Mouse (Mus musculus) right cerebral cortex, postnatal 14 days (tissue): Measurements from ENCODE around the gene Shisa8.

Experiments
- DNase-seq: peaks from one replicate; pipeline ENCODE4 v3.0.0; 2022

The Shisa8 gene

GRCm38 (mm10) chr15:82203090-82203489 is 9.5 kb downstream of the Shisa8 start:
- DNase-seq = no peak

DNA sequence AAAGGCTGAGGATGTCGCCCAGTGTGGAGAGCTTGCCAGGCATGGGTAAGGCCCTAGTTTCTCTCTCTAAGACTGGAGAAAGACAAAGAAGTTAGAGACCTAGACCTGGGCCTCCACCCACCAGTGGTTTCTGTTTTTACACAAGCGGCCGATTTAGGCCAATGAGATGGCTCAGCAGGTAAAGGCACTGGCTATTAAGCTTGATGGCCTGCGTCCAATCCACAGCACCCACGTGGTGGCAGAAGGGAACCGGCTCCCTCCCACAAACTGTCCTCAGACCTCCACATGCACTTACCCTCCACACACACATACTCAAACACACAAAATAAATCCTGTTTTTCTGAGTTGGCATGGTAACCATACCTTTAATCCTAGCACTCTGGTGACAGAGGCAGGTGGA is 10.5 kb downstream of the Shisa8 start:
- DNase-seq = no peak

GRCm38 (mm10) chr15:82199546-82199945 is 13.1 kb downstream of the Shisa8 start:
- no peak for DNase-seq

- DNase-seq = no peak
Measured at GRCm38 (mm10) chr15:82198342-82198741, 14.3 kb downstream of the Shisa8 start.

GRCm38 (mm10) chr15:82197937-82198336 is 14.7 kb downstream of the Shisa8 start:
- DNase-seq = no peak

- DNase-seq = no peak
Measured at GRCm38 (mm10) chr15:82197246-82197750, 15.3 kb downstream of the Shisa8 start.

GRCm38 (mm10) chr15:82196300-82196699 is 16.3 kb downstream of the Shisa8 start:
- DNase-seq = no peak

DNA sequence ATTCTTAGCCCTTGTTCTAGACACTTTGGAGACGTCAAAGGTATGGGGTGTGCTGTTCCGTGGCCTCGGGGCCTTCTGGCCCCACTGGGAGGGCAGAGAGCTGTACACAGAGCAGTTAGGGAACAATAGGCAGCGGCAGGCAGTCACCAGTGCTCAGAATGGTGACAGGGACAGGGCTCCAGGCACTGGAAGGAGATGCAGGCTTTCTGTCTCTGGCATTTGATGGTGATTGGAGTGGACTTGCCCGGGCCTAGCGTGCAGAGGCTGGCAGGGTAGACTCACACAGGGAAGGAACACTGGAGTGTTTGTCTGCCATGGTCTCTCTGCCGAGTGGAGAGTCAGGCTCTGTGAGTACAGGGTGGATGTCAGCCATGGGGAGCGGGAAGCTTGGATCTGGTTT is 20.0 kb downstream of the Shisa8 start:
- no peak for DNase-seq

DNA sequence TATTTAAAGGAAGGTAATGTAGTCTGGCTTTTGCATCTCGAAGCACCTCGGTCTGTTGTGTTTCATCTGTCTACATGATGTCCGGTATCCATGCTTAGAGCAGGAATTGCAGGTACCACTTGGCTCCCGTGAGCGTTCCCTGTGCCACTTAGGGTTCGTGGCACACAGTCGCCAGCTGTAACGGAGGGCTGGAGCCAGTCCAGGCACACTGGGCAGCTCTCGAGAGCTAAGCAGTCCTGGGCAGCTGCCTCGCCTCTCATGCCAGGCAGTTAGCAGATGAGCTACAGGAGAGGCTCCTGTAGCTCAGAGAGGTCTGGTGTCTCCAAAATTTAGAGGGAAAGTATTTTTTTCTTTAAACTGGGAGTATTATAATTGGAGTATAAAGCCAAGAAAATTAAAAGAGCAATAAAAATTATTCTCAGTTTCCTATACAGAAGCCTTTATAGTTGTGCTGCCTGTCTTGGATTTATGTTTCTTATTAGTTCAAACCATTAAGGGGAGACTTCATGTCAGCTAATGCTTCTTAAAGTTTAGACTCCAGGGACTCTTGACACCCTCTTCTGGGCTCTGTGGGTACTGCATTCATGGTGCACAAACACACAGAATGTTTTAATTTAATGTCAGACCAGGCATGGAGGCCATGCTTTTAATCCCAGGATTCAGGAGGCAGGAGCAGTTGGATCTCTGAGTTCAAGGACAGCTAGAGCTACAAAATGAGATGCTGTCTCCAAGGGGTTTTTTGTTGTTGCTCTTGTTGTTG is 24.0 kb downstream of the Shisa8 start:
- DNase-seq = peak; percentile 44

DNA sequence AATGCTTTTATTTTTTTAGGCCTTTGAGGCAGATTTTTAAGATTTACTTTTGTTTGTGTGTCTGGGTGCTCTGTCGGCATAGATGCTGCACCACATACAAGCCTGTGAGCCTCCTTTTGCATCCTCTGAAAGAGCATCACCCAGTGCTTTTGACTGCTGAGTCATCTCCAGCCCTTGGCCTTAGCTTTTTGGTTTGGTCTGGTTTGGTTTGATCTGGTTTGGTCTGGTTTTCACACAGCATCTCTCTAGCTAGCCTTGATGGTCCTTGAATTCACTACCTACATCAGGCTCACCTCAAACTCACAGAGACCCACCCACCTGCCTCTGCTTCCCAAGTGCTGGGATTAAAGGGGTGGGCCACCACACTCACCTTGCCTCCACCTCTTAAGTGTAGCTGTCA is 24.7 kb downstream of the Shisa8 start:
- DNase-seq = no peak

DNA sequence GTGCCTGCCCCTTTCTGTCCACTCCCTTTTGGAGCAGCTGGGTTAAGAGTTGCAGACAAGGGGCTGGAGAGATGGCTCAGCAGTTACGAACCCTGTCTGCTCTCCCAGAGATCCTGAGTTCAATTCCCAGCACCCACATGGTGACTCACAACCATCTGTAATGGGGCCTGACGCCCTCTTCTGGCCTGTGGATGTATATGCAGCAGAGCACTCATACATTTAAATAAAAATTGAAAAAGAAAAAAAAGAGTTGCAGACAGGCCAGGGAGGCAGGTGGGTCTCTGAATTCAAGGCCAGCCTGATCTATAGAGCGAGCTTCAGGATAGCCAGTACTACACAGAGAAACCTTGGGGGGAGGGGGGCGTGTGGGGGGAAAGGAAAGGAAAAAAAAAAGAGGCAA is 25.2 kb downstream of the Shisa8 start:
- DNase-seq = no peak

DNA sequence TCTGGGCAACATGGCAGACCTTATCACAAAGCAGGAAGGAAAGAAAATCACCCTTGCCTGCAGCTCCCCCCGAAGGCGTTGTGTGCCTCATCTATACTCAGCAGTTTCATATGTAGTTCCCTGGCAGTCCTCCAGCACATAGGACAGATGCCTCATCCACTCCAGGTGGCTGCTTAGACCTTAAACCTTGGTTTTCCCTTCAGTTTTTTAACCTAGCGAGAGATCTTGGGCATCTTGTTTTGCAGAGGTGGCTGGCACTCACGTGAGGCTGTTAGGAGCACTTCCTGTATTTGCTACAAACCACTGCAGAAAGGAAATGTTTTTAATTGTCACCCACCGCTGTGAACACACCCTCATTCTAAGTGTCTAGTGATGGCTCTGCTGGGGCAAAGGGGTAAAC is 25.7 kb downstream of the Shisa8 start:
- no peak for DNase-seq

DNA sequence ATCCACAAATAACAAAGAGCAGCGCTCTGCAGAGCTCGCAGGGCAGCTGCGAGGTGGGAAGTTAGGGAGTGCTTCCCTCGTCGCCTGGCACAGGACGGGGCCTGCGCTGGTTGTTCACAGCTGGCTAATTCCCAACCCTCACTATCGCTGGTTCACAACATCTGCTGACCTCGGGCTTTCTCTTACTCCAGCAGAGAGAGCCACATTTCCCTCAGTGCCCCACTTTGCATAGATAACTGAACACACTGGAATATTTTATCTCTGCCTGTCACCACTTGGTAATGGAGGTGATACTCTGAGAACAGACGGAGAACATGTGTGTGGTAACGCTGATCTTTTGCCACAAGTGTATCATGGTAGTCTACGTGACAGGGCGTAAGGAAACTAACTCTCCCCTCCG is 26.5 kb downstream of the Shisa8 start:
- DNase-seq = no peak

DNA sequence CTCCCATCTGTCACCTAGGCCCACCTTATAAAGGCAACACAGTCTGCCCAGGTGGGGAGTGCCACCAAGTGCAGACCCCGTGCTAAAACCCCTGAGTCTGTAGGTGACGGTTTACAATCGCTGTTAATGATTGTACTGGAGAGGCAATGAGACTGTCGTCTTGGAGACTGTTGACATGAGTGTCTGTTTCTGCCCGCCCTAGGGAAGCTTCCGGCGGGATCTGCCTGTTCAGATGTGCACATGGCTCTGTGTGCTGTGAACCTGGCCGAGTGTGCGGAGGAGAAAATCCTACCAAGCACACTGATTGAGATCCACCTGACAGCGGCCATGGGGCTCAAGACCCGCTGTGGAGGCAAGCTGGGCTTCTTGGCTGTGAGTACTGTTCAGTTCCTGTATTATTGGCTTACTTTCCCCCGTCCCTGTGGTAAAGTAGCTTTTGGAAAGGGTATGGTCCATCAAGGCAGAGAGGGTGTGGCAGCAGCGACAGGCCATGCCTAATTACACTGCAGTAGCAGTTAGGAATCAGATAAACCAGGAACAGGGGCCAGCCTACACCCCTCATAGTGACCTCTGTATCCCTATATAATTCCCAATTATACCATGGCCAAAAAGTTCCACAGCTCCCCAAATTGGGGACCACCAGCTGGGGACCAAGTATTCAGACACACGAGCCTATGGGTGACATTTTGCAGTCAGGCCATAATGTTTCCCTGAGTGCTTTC is 27.4 kb downstream of the Shisa8 start:
- no peak for DNase-seq

GRCm38 (mm10) chr15:82184656-82185055 is 28.0 kb downstream of the Shisa8 start:
- DNase-seq = no peak

DNA sequence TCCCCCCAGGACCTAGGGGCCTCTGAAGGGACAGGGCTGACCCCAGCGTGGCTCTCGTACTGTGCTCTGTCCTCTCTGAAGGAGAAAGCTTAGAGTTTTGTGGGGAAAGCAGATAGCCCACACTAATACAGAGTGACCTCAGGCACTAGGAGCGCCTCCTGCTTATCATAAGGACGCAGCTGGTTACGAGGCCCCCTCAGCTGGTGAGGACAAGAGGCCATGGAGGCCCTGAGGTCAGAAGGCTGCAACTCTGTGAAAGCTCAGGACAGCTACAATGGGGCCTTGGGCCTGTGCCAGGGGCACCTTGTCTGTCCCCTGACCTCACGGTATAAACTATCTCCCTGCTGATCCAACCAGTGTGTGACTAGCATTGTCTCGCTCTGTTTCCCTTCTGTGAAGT is 28.4 kb downstream of the Shisa8 start:
- DNase-seq = no peak

DNA sequence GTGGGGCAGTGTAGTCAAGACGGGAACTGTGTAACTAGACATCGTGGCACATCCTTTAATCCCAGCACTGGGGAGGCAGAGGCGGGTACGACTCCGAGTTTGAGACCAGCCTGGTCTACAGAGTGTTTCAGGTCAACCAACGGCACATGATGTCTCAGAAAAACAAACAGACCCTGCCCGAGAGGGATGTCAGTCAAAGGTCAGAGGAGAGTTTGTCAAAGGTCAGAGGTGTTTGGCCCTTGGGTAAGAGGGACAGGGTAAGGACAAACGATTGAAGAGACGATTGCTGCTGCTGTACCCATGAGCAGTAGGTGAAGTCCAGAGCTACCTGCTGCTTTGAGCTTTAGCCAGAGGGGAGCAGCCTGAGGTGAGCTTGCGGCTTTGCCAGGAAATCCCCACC is 29.0 kb downstream of the Shisa8 start:
- DNase-seq = no peak

GRCm38 (mm10) chr15:82182311-82182710 is 30.3 kb downstream of the Shisa8 start:
- DNase-seq = no peak

DNA sequence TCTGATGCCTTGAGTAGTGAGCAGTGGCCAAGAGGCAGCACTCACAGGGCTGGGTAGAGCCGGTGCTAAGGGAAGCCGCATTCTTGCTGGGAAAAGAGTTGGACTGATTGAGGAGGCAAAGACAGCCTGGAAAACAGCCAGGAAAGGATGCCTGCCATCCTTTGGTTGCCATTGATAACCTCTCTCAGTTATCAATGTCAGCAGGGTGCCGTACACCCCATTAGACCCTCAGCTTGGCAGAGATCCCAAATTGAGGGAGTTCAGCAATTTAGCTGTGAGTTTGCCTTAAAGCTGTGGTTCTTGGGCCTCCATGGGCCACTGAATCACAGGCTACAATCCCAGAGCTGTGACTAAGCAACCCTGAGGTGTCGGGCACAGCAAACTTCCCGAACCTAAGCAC is 31.5 kb downstream of the Shisa8 start:
- no peak for DNase-seq

GRCm38 (mm10) chr15:82177743-82178290 is 34.8 kb downstream of the Shisa8 start:
- DNase-seq = no peak

- DNase-seq = no peak
Measured at GRCm38 (mm10) chr15:82175091-82175490, 37.5 kb downstream of the Shisa8 start.

DNA sequence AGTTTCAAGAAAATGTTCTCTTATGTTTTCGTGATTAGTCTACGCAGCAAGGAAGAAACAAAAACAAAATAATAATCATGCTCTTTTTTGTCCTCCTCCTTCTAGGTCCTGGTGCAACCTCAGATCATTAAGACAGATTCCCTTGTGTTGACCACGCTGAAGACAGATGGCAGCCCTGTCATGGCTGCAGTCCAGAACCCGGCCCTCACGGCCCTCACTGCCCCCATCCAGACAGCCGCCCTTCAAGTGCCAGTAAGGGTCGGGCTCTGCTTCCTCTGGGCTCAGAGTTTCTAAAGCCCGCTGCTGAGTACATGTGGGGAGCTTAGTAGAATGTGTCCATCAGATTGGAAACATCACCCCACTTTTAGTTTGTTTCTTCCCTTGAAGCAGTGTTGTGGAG is 40.0 kb downstream of the Shisa8 start:
- DNase-seq = no peak

DNA sequence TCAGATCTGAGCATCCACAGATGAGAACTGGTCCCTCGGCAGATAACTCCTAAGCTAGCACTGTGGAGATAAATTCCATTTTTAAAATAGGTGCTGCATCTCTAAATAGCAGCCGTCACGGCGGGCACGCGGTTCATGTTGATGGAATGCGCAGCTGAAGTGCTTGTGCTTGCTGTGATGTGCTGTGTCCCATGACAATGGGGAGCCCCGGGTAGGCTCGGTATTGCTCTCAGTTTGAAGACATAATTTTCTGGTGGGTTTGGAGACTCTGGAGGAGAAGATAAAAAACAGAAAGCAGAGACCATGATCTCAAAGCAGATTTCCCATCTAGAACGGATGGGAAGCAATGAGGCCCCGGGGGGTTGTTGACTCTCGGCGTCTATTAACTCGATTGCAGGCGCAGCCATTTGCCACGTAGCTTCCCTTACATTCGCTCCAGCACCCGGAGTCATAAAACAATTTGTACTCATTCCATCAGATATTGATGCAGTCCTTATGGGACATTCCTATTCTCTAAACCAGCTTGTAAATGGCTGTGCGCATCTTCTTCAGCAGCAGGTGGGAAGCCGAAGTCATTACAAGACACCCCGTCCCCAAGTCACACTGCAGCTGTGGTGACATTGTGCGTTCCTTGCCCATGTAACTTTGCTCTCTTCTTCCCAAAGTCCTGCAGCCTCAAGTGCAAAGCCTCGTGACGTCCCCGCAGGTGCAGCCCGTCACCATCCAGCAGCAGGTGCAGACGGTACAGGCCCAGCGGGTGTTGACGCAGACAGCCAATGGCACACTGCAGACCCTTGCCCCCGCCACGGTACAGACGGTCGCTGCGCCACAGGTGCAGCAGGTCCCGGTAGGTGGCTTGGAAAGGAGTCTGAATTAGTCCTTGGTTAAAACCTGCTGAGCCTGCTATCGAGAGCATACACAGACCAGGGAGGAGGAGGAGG is 41.9 kb downstream of the Shisa8 start:
- DNase-seq = no peak
